Mouse (Mus musculus): ENCODE results near the gene Olfr202.
"Not testable (repeated sequence)": the region's sequence is repeated elsewhere in the genome, so short reads cannot be mapped to it uniquely, and the experiment has no call there.

Gene Olfr202

GRCm38 (mm10) chr16:59286693-59287092 is at the start of gene Olfr202:
Gene Olfr202 (minus strand): TSS chr16:59286793.
- no peak for DNase-seq (ENCODE audit: inconsistent age in 2 of 2, low spot score in 1 of 2)

- no peak for DNase-seq (ENCODE audit: inconsistent age in 2 of 2, low spot score in 1 of 2)
Measured at GRCm38 (mm10) chr16:59331038-59331437, 44.4 kb upstream of the Olfr202 start, which contains the start of gene Olfr205. Gene Olfr205 (minus strand): TSS chr16:59331138.

GRCm38 (mm10) chr16:59323262-59323661 is 36.7 kb upstream of the Olfr202 start:
- DNase-seq (ENCODE audit: inconsistent age in 2 of 2, low spot score in 1 of 2) = not testable (repeated sequence)

GRCm38 (mm10) chr16:59318148-59318547 is 31.6 kb upstream of the Olfr202 start, which contains the start of gene Olfr204:
Gene Olfr204 (minus strand): TSS chr16:59318248.
- no peak for DNase-seq (ENCODE audit: inconsistent age in 2 of 2, low spot score in 1 of 2)

- DNase-seq (ENCODE audit: inconsistent age in 2 of 2, low spot score in 1 of 2) = no peak
Measured at GRCm38 (mm10) chr16:59298581-59298980, 12.0 kb upstream of the Olfr202 start, which contains the start of gene Olfr203. Gene Olfr203 (plus strand): TSS chr16:59298881.

GRCm38 (mm10) chr16:59287576-59287975 is 983 bp upstream of the Olfr202 start:
- not testable (repeated sequence) for DNase-seq (ENCODE audit: inconsistent age in 2 of 2, low spot score in 1 of 2)

- no peak for DNase-seq (ENCODE audit: inconsistent age in 2 of 2, low spot score in 1 of 2)
Measured at GRCm38 (mm10) chr16:59283476-59283875, 3.1 kb downstream of the Olfr202 start.

GRCm38 (mm10) chr16:59280542-59280941 is 6.1 kb downstream of the Olfr202 start:
- no peak for DNase-seq (ENCODE audit: inconsistent age in 2 of 2, low spot score in 1 of 2)

GRCm38 (mm10) chr16:59272532-59272931 is 14.1 kb downstream of the Olfr202 start, which contains the start of gene Olfr201:
Gene Olfr201 (minus strand): TSS chr16:59272632.
- DNase-seq (ENCODE audit: inconsistent age in 2 of 2, low spot score in 1 of 2) = not testable (repeated sequence)

- DNase-seq (ENCODE audit: inconsistent age in 2 of 2, low spot score in 1 of 2) = not testable (repeated sequence)
Measured at GRCm38 (mm10) chr16:59269097-59269496, 17.5 kb downstream of the Olfr202 start.

- DNase-seq (ENCODE audit: inconsistent age in 2 of 2, low spot score in 1 of 2) = no peak
Measured at GRCm38 (mm10) chr16:59249684-59250083, 36.9 kb downstream of the Olfr202 start.
